Mouse (Mus musculus): Measurements from ENCODE around the gene Katna1.
"Not testable (repeated sequence)": the region's sequence is repeated elsewhere in the genome, so short reads cannot be mapped to it uniquely, and the experiment has no call there.

Katna1 gene

GRCm38 (mm10) chr10:7725751-7726500 lies at the start of gene Katna1:
Katna1 (plus strand) TSS chr10:7726000.
- DNase-seq, result peak; percentile 97

DNA sequence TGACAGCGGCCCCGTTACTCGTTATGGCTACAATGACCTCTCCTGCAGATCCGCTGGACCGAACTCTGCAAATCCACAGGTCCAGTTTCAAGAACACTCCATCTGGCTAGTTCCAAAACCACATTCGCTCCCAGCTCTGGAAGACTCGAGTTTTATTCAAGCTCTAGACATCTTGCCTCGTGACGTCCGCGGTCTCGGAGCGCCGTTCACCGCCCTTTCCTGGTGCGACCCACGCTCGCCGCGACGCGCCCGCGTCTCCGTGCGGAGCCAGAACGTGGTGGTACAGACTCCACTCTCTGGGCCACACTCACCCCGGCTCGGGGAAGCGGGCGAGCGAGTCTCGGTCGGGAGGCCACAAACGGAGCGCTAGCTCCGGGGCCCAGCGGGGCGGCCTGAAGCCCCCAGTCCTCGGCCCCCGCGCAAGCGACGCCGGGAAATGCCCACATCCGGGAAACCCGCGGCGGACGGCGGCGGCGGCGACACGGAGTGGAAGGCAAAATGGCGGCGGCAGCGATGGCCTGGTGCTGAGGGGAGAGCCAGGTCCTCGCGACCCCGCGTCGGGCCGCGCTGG lies 45.0 kb upstream of the Katna1 start, which contains the start of the genes Pcmt1 and Lats1:
Gene Pcmt1, minus strand, starts transcription at position 406 of the 571 bp plus-strand sequence.
Gene Lats1, plus strand, starts transcription at position 484 of the 571 bp plus-strand sequence.
- peak; percentile 84 for DNase-seq

- peak; percentile 76 for DNase-seq
Observed at GRCm38 (mm10) chr10:7681343-7682025, 44.3 kb upstream of the Katna1 start.

DNA sequence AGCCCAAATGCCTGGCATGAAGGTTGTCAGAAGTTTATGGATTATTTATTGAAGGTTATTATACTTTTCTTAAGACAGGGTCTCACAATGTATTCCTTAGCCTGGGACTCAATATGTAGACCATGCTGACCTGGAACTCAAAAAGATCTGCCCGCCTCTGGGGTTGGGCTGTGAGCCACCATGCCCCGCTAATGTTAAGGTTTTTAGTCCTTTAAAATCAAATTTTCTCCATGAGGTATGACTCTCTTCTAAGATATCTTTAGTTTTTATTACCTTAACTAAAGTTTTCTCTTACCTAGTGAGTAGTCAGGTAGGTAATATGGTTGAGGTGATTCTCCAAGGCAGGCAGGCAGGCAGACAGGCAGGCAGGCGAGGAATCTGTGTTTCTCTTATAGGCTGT lies 43.6 kb upstream of the Katna1 start:
- DNase-seq, result no peak

- no peak for DNase-seq
Observed at GRCm38 (mm10) chr10:7686902-7687301, 38.9 kb upstream of the Katna1 start.

DNA sequence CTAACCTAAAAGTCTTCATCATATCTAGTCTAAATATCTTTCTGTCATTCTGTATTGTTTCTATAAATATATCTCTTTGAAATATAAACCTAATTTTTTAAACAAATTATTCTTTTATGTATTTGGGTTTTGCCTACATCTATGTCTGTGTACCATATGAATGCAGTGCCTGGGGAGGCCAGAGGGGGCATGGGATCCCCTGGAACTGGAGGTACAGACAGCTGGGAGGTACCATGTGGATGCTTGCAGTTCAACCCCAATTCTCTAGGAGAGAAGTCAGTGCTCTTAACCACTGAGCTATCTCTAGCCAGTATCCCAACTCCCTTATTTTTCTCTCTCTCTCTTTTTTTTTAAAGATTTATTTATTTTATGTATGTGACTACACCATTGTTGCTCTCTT lies 30.5 kb upstream of the Katna1 start:
- no peak for DNase-seq

- DNase-seq, result no peak
Observed at GRCm38 (mm10) chr10:7700120-7700519, 25.7 kb upstream of the Katna1 start.

GRCm38 (mm10) chr10:7702586-7702985 lies 23.2 kb upstream of the Katna1 start:
- DNase-seq, result no peak

GRCm38 (mm10) chr10:7710121-7710520 lies 15.7 kb upstream of the Katna1 start:
- no peak for DNase-seq

DNA sequence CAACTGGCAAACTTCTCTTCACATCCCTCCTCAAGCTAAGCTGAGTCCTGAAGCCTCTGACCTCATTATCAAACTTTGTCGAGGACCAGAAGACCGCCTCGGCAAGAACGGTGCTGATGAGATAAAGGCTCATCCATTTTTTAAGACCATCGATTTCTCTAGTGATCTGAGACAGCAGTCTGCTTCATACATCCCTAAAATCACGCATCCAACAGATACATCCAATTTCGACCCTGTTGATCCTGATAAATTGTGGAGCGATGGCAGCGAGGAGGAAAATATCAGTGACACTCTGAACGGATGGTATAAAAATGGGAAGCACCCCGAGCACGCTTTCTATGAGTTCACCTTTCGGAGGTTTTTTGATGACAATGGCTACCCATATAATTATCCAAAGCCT lies 13.3 kb upstream of the Katna1 start:
- no peak for DNase-seq

GRCm38 (mm10) chr10:7715056-7715455 lies 10.7 kb upstream of the Katna1 start:
- DNase-seq, result no peak

DNA sequence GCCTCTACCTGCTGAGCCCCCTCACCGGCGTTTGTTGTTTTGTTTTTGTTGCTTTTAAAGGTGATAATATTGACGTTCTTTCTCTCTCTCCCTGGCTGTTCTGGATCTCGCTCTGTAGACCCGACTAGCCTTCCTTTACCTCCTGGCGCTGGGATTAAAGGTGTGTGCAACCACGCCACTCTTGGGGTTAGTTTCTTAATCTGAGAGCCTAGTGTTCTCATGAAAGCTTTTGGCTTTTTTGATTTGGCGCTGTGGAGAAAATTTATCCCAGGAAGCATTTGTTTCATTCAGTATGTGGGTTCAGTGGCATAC lies 657 bp downstream of the Katna1 start:
- no peak for DNase-seq

DNA sequence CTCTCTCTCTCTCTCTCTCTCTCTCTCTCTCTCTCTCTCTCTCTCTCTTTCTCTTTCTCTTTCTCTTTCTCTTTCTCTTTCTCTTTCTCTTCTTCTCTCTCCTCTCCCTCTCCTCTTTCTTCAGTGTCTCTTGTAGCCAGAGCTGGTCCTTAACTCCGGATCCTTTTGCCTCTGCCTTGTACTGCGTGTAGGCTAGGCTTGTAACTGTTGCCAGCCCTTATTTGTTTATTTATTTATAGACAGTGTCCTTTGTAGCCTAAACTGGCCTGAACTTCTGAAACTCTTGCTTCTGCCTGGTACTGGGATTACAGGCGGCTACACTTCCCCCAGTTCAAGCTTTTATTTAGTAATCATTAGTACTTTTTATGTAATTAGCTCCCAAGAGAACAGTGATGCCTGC lies 1.2 kb downstream of the Katna1 start:
- DNase-seq, result no peak

DNA sequence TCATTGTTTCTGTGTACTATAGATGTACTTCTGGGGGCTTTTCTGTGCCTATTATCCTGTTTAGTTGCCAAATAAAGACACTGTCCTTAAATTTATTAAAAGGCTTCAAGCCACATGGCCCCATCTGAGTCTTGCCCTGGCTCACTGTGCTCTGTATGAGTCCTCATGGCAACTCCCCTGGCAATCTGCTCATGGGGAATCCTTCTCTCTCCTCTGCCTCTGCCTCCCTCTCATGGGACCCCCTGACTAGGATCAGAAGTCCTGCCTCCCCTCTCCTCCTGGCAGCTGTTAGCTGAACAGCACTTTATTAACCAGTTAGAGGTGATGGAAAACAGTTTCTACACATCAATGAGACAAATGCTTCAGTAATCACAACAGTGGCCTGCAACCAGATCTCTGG lies 5.8 kb downstream of the Katna1 start:
- no peak for DNase-seq

- DNase-seq, result peak; percentile 7
Observed at GRCm38 (mm10) chr10:7737122-7737521, 11.3 kb downstream of the Katna1 start.

DNA sequence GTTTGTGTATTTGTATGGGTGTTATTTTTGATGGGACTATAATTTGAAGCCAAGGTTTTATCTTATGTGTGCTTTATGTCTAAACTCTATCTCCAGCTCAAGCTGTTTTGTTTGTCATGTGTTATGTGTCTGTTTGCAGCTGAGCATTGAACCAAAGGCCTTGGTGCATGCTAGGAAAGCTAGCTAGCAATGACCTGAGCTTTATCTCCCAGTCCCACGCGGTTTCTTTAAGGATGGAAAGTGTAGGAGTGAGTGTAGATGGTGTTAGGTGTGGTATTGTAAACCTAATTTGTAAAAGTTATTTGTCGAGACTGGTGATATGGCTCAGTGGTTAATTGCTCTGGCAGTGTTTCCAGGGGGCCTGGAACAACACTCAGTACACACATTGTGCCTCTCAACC lies 12.1 kb downstream of the Katna1 start:
- DNase-seq, result no peak

DNA sequence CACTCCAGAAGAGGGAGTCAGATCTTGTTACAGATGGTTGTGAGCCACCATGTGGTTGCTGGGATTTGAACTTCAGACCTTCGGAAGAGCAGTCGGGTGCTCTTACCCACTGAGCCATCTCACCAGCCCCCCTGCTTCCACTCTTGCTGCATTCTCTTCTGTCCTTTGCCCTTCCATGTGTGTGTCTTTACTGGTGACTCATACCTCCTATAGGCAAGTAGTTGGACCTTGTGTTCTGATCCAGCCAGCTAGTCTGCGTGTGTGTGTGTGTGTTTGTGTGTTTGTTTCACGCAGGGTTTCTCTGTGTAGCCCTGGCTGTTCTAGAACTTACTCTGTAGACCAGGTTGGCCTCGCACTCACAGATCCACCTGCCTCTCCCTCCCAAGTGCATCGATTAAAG lies 19.7 kb downstream of the Katna1 start:
- not testable (repeated sequence) for DNase-seq

- no peak for DNase-seq
Observed at GRCm38 (mm10) chr10:7748752-7749151, 23.0 kb downstream of the Katna1 start.

DNA sequence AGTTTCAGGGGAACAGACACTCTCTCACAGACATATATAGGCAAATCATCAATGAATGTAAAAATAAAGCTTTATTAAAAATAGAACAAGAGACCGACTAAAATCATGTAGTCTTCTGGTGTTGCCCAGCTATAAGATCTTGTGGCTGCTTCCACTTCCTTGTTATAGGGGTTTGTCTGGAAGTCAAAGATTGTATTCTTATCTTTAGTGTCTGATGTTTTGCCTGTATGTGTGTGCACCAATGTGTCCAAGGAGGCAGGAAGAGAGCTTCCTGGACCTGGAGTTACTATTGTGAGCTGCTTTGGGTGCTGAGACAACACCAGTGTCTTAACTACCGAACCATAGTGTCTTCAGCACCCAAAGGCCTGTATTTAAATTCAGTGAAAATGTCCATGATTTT lies 31.7 kb downstream of the Katna1 start:
- no peak for DNase-seq

GRCm38 (mm10) chr10:7772346-7772745 lies 46.5 kb downstream of the Katna1 start:
- DNase-seq, result peak; percentile 47

DNA sequence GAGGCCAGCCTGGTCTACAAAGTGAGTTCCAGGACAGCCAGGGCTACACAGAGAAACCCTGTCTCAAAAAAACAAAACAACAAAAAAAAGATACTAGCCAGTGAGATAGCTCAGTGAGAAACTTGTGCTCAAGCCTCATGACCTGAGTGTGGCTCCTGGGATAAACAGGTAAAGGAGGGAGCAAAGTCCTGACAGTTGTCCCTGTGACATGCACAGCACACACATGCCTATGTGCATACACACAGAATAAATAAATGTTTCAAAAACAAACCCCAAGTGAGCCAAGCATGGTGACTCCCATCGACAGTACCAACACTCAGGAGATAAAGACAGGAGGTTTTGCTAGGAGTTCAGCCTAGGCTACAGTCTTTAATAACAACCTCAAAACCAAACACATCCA lies 47.0 kb downstream of the Katna1 start:
- DNase-seq, result no peak

- no peak for DNase-seq
Observed at GRCm38 (mm10) chr10:7775421-7775820, 49.6 kb downstream of the Katna1 start.

DNA sequence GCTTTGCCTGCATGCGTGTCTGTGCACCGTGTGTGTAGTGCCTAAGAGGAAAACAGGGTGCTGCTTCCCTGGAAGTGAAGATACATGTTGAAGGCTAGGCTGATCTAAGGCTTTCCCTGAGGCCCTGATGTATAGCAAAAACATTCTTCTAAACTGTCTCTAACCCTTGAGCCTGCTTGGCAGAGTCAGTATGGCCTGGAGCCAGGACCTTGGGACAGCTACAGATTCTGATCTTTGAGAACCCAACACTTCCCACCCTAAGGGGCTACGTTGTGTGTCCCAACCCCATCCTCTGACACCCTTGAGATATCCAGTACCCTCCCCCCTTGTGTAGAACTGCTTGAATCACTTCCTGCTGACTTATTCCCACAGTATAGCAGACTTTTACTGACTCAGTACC lies 52.6 kb downstream of the Katna1 start:
- DNase-seq, result no peak

DNA sequence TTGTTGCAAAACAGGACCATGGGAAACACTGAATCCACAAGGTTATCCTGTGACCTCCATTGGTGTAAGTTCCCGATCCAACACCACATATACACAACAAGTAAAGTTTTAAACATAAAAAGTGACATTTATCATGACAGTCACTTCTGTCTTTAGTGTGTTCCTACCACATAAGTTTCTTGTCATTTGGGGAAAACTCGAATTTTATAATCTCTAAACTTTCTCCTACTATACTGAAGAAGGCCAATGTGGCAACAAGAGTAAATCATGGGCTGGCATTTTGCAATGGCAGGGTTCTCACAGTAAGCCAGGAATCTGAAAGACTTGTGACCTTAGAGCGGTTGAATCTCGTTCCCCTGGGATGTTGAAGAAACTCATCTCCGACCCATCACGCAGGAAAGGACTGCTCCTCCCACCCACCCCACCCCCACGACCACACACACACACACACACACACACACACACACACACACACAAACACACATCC lies 54.0 kb downstream of the Katna1 start:
- no peak for DNase-seq

All from kidney, adult 9 months (tissue).